Mouse (Mus musculus) layer of hippocampus, adult 11-12 months (tissue): ENCODE data around the gene Tifab.

ENCODE experiments used
- DNase-seq: peaks from one replicate; pipeline ENCODE4 v3.0.0; 2022; ENCODE audit warnings: low spot score

Gene Tifab

DNA sequence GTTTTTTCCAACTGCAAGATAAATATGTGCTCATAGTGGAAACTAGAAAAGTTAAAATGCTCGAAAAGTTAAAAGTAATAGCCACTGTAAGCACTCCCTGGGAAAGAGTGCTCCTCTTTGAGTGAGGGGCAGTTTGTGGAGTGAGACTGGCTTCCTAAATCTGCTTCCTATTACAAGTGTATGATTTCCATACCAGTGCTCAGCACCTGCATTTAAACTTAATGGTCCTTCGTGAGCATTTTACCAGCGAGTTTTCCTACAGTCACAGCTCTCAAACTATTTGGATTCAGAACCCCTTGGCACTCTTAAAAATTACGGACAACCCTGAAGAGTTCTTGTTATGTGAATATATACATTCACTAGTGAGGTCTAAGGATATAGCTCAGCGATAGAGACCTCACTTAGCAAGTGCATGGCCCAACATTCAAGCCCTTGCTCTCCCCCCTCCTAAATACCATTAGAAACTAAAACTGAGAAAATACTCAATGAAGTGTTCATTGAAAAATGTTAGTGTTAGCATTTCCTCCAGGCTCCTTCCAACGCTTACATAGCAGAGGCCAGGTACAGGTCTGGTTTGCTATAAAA lies 39.4 kb downstream of the Tifab start:
- DNase-seq = no peak

- DNase-seq = no peak
These were observed 42.5 kb downstream of the Tifab start, which contains the start of gene H2afy for GRCm38 (mm10) chr13:56136200-56136599. Gene H2afy, minus strand, starts transcription at chr13:56136361.

DNA sequence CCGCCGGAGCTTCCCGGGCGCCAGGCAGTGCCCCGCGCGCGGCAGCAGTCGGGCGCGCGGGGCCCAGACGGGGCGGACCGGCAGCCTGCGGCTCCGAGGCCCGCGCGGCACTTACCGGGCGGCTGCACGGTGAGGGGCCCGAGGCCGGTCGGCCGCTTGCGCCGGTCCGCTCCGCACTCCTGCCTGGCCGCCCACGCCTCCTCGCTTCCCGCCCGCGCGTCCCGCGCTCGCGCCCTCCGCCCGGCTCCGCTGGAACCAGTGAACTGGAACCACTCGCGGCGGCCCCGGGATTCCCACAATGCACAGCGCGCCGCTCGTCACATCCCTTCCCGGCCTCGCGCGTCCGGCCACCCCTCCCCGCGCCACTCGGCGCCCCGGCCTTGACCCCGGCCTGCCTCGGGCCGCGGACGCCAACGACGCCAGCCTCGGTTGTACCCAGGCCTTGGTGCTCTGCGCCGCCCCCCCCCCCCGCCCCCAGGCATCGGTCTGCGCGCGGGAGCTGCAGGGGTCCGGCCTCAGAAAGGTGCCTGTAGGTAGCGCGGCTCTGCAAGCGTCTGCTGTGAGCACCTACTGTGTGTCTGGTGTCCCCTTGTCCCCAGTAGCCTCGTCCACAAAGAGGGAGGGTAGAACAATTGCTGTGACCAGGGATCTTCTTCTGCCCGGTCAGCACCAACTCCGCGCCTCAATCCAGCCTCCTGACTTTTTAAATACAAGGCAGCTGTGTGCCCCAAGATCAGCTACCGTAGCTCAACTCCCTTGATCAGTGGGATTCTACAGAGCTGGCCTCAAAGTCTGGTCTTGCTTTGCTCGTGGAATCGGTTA lies 43.2 kb downstream of the Tifab start:
- DNase-seq = peak; percentile 89

GRCm38 (mm10) chr13:56134631-56135181 lies 44.0 kb downstream of the Tifab start:
- no peak for DNase-seq

- DNase-seq = no peak
These were observed 44.7 kb downstream of the Tifab start for GRCm38 (mm10) chr13:56134031-56134430.

DNA sequence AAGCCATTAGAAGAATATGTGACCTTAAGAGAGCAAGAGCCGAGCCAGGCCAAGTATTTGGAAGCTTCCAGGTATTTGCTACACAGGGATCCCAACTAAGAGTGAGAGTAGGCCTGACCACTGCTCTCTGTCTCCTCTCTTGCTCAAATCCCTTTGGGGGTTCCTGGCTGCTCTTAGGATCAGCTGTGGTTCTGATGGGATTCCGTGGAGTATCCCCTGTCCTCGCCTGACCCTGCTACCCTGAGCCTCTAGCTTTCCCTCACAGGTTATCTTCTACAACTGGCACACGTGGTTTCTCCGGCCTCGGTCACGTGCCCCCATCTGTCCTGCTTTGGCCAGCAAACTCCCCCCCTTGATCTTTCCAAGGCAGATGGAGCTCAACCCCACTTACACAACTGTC lies 45.7 kb downstream of the Tifab start:
- DNase-seq = no peak

- DNase-seq = no peak
These were observed 46.3 kb downstream of the Tifab start for GRCm38 (mm10) chr13:56132326-56132936.

DNA sequence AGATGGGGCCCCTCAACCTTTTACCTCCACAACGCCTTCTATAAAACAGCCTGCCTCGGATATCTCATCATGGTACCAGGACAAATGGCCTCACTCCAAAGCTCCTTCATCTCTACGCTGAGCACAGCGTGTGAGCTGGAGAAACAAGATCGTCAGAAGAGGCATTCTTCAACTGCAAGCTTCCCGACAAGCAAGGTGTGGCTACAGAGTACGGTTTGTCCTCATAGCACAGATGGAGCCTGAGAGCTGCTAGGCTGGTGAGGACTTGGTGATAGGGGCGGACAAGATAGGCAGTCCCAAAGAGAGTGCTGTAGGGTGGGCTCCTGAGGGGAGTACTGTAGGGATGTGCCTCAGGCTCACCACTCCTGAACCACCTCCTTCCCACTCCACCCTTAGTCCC lies 48.1 kb downstream of the Tifab start:
- no peak for DNase-seq

- DNase-seq = no peak
These were observed 49.1 kb downstream of the Tifab start for GRCm38 (mm10) chr13:56129578-56129977.

- DNase-seq = no peak
These were observed 49.7 kb downstream of the Tifab start for GRCm38 (mm10) chr13:56129014-56129413.

DNA sequence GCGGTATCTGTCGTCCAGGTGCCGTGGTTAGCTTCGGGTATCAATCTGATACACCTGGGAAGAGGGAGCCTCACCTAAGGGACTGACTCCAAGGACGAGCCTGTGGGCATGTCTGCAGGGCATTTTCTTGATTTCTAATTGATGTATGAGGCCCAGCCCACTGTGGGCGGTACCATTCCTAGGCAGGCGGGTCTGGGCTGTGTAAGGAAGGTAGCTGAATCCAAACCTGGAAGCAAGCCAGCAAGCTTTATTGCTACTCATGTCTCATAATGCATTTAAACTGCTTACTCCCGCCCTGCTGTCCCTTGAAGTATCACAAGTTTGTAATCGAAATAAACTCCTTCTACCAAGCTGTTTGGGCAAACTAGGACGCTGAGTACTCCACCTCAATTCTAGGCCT lies 53.1 kb downstream of the Tifab start:
- DNase-seq = no peak
